Mouse (Mus musculus) frontal cortex, postnatal 36 days (tissue): ENCODE results near the gene Gpsm1.

Experiments
- DNase-seq, 2 experiments: peaks; one replicate each; pipeline ENCODE4 v3.0.0; 2022; ENCODE audit warnings: low spot score in 2 of 2

The Gpsm1 gene

DNA sequence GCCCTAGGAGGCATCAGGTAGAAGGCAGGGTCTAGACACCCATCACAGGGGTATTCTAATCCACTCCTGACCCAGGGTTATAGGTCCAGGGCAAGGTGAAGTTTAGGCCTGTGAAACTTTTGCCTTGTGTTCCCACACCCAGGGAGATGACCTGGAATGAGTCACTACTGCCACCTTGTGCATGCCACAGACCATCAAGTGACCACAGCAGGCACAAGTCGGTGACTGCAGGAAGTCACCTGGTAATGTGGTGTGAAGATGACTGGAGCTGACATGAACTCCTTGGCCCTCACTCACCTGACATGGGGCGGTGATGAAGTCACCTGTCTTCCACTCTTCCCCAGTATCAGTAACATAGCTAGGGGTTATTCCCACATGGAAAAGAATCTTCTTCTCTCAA is 2.5 kb upstream of the Gpsm1 start:
- DNase-seq: no peak

- DNase-seq: no peak
Measured at GRCm38 (mm10) chr2:26313394-26313793, 1.9 kb upstream of the Gpsm1 start.

DNA sequence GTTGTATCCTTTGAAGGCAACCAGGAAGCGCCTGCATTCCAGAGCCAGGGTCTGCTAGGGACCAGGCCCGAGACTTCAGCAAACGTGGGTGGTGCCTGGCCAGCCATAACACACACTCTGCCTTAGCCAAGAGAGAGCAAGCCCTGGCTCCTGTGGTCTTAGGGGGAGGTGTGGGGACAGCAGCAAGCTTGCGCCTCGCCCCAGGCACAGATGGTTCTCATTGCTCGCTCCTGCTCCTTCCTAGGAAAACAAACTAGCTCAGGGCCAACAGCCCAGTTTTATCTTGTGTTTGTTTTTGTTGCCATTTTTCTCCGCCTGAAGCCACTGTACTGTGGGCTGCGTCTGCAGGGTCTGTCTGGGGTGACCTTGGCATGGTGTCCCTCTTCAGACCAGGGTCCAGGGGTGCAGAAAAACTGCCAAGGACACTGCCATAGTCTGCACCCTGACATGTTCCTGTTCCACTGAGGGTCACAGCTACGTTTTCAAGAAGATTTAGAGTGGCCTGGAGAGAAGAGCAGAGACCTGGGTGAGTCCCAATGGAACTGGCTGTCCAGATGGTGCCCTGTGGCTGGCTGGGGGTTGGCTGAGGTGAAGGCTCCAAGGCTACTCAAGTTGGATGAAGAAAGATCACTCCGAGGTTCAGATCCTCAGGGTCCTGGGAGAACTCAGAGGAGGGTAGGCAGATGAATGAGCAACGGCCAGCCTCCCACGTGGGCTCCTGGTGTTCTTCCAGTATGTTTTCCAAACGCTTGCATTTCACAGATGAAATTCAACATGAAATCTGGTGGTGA is 839 bp upstream of the Gpsm1 start:
- DNase-seq: no peak

- peak in 1 of 2 experiments; percentile 57 for DNase-seq
Measured at GRCm38 (mm10) chr2:26315925-26316311, 603 bp downstream of the Gpsm1 start.

DNA sequence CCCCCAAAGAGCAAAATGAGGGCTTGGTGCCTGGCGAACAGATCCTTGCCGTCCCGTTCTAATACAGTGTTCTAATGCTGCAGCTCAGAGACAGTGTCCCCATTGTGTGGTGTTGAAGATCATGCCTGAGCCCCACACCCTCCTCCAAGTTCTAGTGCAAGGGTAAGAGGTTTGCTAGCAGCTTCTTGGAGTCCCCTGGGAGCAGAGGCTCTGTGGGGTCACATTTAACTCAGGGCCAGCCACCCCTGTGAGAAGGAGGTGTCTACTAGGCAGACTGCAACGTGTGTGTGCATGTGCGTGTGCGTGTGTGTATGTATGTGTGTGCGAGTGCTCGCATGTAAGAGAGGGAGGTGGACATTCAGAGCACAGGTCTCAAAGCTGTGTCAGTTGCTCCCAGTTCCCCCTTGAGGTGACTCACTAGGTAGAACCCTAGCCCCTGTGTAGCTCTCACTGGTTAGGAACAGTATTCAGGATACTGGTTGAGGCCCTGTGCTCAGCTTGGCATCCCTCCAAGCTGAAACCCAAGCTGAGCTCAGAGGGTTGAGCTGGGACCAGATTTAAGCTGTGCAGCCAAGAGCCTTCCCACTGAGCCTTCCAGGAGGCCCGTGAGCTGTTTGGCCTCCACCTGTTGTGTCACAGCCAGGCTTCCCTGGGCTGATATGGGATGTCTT is 1.4 kb downstream of the Gpsm1 start:
- no peak for DNase-seq

GRCm38 (mm10) chr2:26317371-26317770 is 2.1 kb downstream of the Gpsm1 start:
- no peak for DNase-seq

GRCm38 (mm10) chr2:26317991-26318672 is 2.8 kb downstream of the Gpsm1 start:
- no peak for DNase-seq

GRCm38 (mm10) chr2:26319109-26319508 is 3.8 kb downstream of the Gpsm1 start:
- DNase-seq: no peak

GRCm38 (mm10) chr2:26319519-26320244 is 4.4 kb downstream of the Gpsm1 start:
- DNase-seq: no peak

GRCm38 (mm10) chr2:26320245-26321185 is 5.2 kb downstream of the Gpsm1 start:
- no peak for DNase-seq

- DNase-seq: no peak
Measured at GRCm38 (mm10) chr2:26323589-26324325, 8.4 kb downstream of the Gpsm1 start.

DNA sequence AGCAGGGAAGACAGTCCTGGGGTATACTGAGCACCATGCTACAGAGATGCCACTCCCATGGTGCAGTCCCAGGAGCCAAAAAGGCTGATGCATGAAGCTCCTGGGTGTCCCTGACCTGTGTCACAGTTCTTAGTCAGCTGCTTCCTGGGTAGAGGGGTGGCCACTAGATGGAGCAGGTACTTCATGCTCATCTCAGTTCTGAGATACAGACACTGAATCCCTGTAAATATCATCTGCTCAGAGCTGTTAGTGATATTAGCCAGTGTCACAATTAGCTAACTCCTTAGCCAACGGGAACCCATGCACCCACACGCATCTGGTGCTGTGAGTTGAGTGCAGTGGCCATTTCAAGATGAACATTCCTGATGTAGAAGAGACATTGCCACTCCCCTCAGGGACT is 9.6 kb downstream of the Gpsm1 start:
- peak in 1 of 2 experiments; percentile 69 for DNase-seq

DNA sequence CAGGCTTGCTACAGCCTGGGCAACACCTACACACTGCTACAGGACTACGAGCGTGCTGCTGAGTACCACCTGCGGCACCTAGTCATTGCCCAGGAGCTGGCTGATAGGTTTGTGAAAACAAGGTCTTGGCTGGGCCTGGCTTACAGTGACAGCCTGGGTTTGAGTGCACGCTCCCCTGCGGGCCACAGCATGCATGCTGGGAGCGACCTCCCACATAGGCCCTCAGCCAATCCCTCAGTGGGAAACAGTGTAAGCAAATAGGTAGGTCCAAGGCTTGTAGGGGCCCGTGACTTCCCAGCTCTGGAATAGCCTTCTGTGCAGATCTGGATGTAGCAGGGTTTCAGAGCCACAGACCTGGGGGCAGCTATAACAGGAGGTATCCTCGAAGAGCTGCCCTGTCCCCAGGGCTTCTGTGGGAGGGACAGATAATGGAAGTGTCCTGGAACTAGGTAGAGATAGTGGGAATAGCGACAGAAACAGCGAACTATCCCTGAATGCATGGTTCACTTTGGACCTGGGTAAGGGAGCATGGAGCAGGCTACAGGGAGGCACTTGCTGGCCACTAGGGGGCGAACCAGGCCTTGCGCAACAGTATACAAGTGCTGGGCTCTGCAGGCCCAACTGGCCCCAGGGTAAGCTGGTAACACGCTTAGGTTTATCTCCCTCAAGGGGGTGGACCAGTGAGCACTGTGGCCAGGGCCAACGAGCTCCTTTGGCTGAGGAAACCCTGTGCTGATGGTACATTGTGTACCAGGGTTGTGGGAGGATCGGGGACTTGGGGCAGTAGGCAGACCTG is 10.3 kb downstream of the Gpsm1 start:
- no peak for DNase-seq

DNA sequence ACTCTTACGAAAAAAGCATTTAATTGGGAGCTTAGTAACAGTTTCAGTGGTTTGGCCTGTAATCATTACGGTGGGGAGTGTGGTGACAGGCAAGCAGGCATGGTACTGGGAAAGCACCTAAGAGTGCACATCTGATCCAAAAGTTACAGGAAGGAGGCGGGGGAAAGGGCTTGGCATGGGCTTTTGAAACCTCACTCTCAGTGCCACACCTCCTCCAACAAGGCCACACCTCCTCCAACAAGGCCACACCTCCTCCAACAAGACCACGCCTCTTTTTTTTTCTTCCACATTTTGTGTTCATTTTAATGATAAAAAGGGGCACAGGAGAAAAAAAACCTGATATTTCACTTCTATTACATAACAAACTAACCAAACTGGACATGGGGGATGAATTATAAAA is 12.5 kb downstream of the Gpsm1 start:
- DNase-seq: no peak

DNA sequence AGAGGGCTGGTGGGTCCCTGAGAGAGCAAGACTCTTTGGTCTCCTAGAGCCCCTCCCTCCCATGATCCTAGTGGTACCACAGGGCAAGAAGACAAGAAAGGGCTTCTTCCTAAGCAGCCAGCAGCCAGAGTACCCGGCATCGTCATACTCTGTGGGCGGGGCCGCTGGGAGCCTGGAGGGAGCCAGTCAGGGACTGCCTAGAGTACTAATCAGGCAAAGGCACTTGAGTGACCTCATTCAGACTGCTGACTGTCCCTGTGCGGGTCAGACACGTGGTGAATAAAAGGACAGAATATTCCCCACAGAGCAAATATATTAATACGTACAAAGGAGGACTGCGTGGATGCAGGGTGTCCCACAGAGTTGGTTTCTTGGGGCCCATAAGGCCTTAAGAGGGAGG is 14.1 kb downstream of the Gpsm1 start:
- no peak for DNase-seq

- DNase-seq: no peak
Measured at GRCm38 (mm10) chr2:26330056-26330468, 14.7 kb downstream of the Gpsm1 start.

DNA sequence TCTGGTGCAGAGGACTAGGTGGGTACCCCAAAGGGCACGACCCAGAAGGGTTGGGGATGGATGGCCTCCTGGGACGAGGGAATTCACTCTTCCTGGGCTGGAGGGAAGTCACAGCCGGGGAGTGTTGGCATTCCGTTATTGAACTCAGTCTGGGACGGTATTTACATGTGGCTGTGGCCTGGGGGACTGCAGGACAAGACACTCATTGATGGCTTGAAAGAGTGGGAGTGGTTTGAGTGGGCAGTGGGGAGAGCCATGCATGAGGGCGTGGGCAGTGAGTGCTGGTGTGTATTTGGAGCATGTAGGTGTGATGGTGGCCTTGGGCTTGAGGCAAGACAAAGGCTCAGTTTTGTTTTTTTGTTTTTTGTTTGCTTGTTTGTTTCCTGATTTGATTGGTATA is 15.4 kb downstream of the Gpsm1 start:
- no peak for DNase-seq

DNA sequence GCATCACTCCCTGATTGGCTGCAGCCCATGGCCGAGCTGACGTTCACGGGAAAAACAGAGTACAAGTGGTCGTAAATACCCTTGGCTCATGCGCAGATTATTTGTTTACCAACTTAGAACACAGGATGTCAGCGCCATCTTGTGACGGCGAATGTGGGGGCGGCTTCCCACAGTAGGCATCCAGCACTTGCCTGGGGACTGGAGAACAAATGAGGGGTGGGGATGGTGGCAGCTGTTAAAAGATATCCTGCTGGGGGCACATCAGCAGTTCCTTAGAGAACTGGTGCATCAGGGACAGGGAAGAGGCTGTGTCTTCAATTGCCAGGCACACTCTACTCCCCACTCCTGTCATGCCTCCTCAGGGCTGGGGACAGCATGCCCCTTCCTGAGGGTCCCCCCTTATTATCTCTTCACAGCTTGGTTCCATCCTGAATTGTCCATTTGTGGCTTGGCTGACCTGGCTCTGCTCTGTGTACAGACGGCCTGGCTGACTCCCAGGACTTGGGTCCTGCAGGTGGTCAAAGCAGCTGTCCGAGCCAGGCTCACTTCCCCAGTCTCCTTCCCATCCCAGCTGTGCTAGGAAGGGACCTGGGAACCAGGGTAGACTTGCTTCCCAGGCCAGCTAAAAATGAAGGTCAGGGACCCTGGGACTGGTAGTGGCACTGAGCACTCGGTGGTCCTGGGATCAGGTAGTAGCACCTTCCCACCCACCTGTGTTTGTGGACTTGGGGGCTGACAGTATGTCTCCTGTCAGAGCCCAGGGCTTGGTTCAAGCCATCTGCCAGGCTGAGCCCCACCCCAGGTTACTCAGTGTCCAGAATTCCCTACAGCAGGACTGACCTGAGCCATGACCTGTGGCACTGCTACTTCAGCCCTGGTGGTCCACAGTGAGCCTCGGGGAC is 23.2 kb downstream of the Gpsm1 start:
- DNase-seq: no peak

GRCm38 (mm10) chr2:26339204-26339551 is 23.9 kb downstream of the Gpsm1 start:
- no peak for DNase-seq
